Comparison of ENCODE assay signal across 9 mouse cellular contexts in genomic region chr6:88939281-88940089, GRCm38 (mm10). TPM values are rescaled to one million over a fixed set of nuclear protein-coding genes. Genes with fewer than 3 reads are reported as not detected.
A peak's percentile ranks its signal among the peaks of the same experiment; 100 is the strongest.
DNase-seq lines count a peak whose midpoint lies in the region; ATAC-seq and TF ChIP-seq lines count a peak whose summit lies in the region.
"Had no signal": no experiment of that assay in that cellular context is flagged by ENCODE, and none has a peak within 500 bp of the region (broad histone marks: within the 10 kb centered on the region; RNA-seq: fewer than 3 reads in every experiment).

No protein-coding gene starts in this region.

- WGBS in hindbrain, embryonic 14.5 days, result 22% methylated on average over 12 of the region's 12 CpGs
- 37% methylated on average over 12 of the region's 12 CpGs for WGBS in olfactory bulb, adult 2 months

- H3K27me3 ChIP-seq in hindbrain, embryonic 14.5 days (ENCODE audit: control insufficient read depth, insufficient read depth, low read length), result no peaks in the 10 kb centered on the region
- H3K27me3 ChIP-seq: stomach, embryonic 15.5 days had no signal

- ATAC-seq in hindbrain, embryonic 14.5 days (ENCODE audit: low FRiP score), result no peak

- H3K9me3 ChIP-seq in hindbrain, embryonic 14.5 days (ENCODE audit: control insufficient read depth, low read length), result no peaks in the 10 kb centered on the region
- H3K9me3 ChIP-seq: stomach, embryonic 15.5 days had no signal

- no peak for TF ChIP-seq POLR2A in olfactory bulb, adult 2 months (IDR thresholded peaks at IDR 0.05; ENCODE audit: insufficient read depth, low read depth, low read length)

- intact Hi-C loops in left cerebral cortex, adult 2 months (cut with DNase I), result loop anchor here (1.0 to 5.0 kb wide), 4 partner anchors 21 to 423 kb away; partner anchors contain the start of gene Plxna1

- no peak; the same call in none of the 2 replicates for TF ChIP-seq CTCF in left cerebral cortex, adult 2 months (IDR thresholded peaks at IDR 0.05)
- no peak for TF ChIP-seq CTCF in olfactory bulb, adult 2 months (IDR thresholded peaks at IDR 0.05; ENCODE audit: insufficient read depth, low read depth, low read length)

- no peaks in the 10 kb centered on the region for H3K36me3 ChIP-seq in hindbrain, embryonic 14.5 days (replicated peaks; ENCODE audit: control insufficient read depth, insufficient read depth)
- H3K36me3 ChIP-seq: stomach, embryonic 15.5 days had no signal

- peak overlapping the region; percentile 88 for H3K27ac ChIP-seq in left cerebral cortex, adult 2 months
- peak overlapping the region; percentile 66 for H3K27ac ChIP-seq in hindbrain, embryonic 14.5 days
- H3K27ac ChIP-seq in olfactory bulb, adult 2 months (ENCODE audit: insufficient read depth, low read depth, low read length), result peak overlapping the region; percentile 19; the same call in 1 of the 2 replicates
- H3K27ac ChIP-seq: stomach, embryonic 15.5 days had no signal

- DNase-seq in left cerebral cortex, adult 2 months (ENCODE audit: extremely low spot score in 1 of 2, low spot score in 2 of 2), result peak in 1 of 2 experiments; percentile 56
- no peak for DNase-seq in left cerebral cortex, adult 11 months (ENCODE audit: low spot score)
- DNase-seq in fibroblast of lung, adult 2 months (ENCODE audit: low read depth), result peak; percentile 87
- no peak for DNase-seq in hindbrain, embryonic 14.5 days (ENCODE audit: low spot score)
- DNase-seq in spleen, postnatal 10 days (ENCODE audit: low spot score in 2 of 2), result no peak
- no peak for DNase-seq in c-Kit-positive CD71-positive TER-119-positive erythroid progenitor cells, embryonic 14.5 days (ENCODE audit: low spot score)
- no peak for DNase-seq in spleen, adult 18-20 months

- H3K4me1 ChIP-seq in hindbrain, embryonic 14.5 days (replicated peaks; ENCODE audit: control insufficient read depth, insufficient read depth, low read length), result peaks cover 85% of the 10 kb centered on the region
- H3K4me1 ChIP-seq in olfactory bulb, adult 2 months (ENCODE audit: control insufficient read depth, insufficient read depth, low read length), result peaks cover 68% of the 10 kb centered on the region

- no peak overlapping the region for H3K9ac ChIP-seq in hindbrain, embryonic 14.5 days
- H3K9ac ChIP-seq: stomach, embryonic 15.5 days had no signal

- H3K4me3 ChIP-seq in left cerebral cortex, adult 2 months, result no peak overlapping the region
- H3K4me3 ChIP-seq in hindbrain, embryonic 14.5 days (replicated peaks; ENCODE audit: low read length), result no peak overlapping the region
- H3K4me3 ChIP-seq in olfactory bulb, adult 2 months (ENCODE audit: insufficient read depth, low read depth, low read length), result no peak overlapping the region
- H3K4me3 ChIP-seq: stomach, embryonic 15.5 days had no signal

- no peak overlapping the region for H3K4me2 ChIP-seq in hindbrain, embryonic 14.5 days (replicated peaks)
- H3K4me2 ChIP-seq: stomach, embryonic 15.5 days had no signal

RNA-seq across cellular contexts. Expression of gene Tpra1, which starts 37.4 kb away (rescaled TPM):
- total RNA-seq in left cerebral cortex, adult 2 months (2021), result 10 to 100 TPM; 50.8 to 53.6 TPM
- 45.8 and 48.5 TPM in 2 replicates for polyA plus RNA-seq in hindbrain, embryonic 14.5 days (2014; fragmentation: Nextera tagmentation; extraction: Ambion mirVana)
- polyA plus RNA-seq in olfactory bulb, adult 2 months (2012; ENCODE audit: insufficient read depth, insufficient read length, low replicate concordance, missing spikeins), result not detected in 2 replicates

RNA-seq across cellular contexts. Expression of gene Mcm2, which starts 40.9 kb away (rescaled TPM):
- 1 to 10 TPM; 2.1 to 4.5 TPM for total RNA-seq in left cerebral cortex, adult 2 months (2021)
- 27.0 and 30.2 TPM in 2 replicates for polyA plus RNA-seq in hindbrain, embryonic 14.5 days (2014; fragmentation: Nextera tagmentation; extraction: Ambion mirVana)
- polyA plus RNA-seq in olfactory bulb, adult 2 months (2012; ENCODE audit: insufficient read depth, insufficient read length, low replicate concordance, missing spikeins), result not detected in 2 replicates

Comparison
In these comparisons a context has a peak if more than half of its experiments do, and no peak if none do; other contexts are left out.
1. H3K27ac ChIP-seq: peak in every context shown above with its lines; median percentile 88 in left cerebral cortex, adult 2 months; 66 in hindbrain, embryonic 14.5 days; 19 in olfactory bulb, adult 2 months.